Mouse (Mus musculus) lung, adult 2 months (tissue): ENCODE measurements around the gene Tat.

ENCODE experiments used
- CTCF ChIP-seq: fragments of 200-500 bp; IDR thresholded peaks from 2 replicates; pipeline ENCODE4 v1.5.1; 2011; ENCODE audit warnings: mild to moderate bottlenecking, low read length, control low read depth; ENCODE audit not compliant: insufficient read depth
- POLR2A ChIP-seq: fragments of 200-500 bp; IDR thresholded peaks from 2 replicates; pipeline ENCODE4 v1.6.1; 2011; ENCODE audit warnings: low read depth, mild to moderate bottlenecking, control low read depth, low read length, borderline replicate concordance; ENCODE audit errors: extremely low read depth

GRCm38 (mm10) chr8:109947447-109948284 lies 42.6 kb upstream of the Tat start:
- peak; percentile 65 for TF ChIP-seq CTCF
- no peak for TF ChIP-seq POLR2A
